Mouse (Mus musculus): ENCODE results near the gene Smc3.

Gene Smc3

GRCm38 (mm10) chr19:53599757-53600539, at the start of gene Smc3:
Gene Smc3, plus strand, starts transcription at chr19:53600398.
- DNase-seq (ENCODE audit: low spot score), result peak; percentile 99

- DNase-seq (ENCODE audit: low spot score), result no peak
Observed at GRCm38 (mm10) chr19:53550972-53551371, 49.2 kb upstream of the Smc3 start.

- DNase-seq (ENCODE audit: low spot score), result no peak
Observed at GRCm38 (mm10) chr19:53552216-53552786, 47.9 kb upstream of the Smc3 start.

GRCm38 (mm10) chr19:53552795-53553194, 47.4 kb upstream of the Smc3 start:
- DNase-seq (ENCODE audit: low spot score), result no peak

- no peak for DNase-seq (ENCODE audit: low spot score)
Observed at GRCm38 (mm10) chr19:53554402-53554801, 45.8 kb upstream of the Smc3 start.

GRCm38 (mm10) chr19:53554981-53555616, 45.1 kb upstream of the Smc3 start:
- no peak for DNase-seq (ENCODE audit: low spot score)

GRCm38 (mm10) chr19:53556841-53557240, 43.4 kb upstream of the Smc3 start:
- DNase-seq (ENCODE audit: low spot score), result no peak

- DNase-seq (ENCODE audit: low spot score), result no peak
Observed at GRCm38 (mm10) chr19:53557267-53557936, 42.8 kb upstream of the Smc3 start.

GRCm38 (mm10) chr19:53560436-53560835, 39.8 kb upstream of the Smc3 start:
- no peak for DNase-seq (ENCODE audit: low spot score)

GRCm38 (mm10) chr19:53564174-53564573, 36.0 kb upstream of the Smc3 start:
- DNase-seq (ENCODE audit: low spot score), result no peak

GRCm38 (mm10) chr19:53565565-53566277, 34.5 kb upstream of the Smc3 start:
- DNase-seq (ENCODE audit: low spot score), result no peak

- DNase-seq (ENCODE audit: low spot score), result no peak
Observed at GRCm38 (mm10) chr19:53567864-53568263, 32.3 kb upstream of the Smc3 start.

- no peak for DNase-seq (ENCODE audit: low spot score)
Observed at GRCm38 (mm10) chr19:53568553-53568952, 31.6 kb upstream of the Smc3 start.

GRCm38 (mm10) chr19:53571056-53571455, 29.1 kb upstream of the Smc3 start:
- DNase-seq (ENCODE audit: low spot score), result no peak

- no peak for DNase-seq (ENCODE audit: low spot score)
Observed at GRCm38 (mm10) chr19:53571501-53572428, 28.4 kb upstream of the Smc3 start.

- no peak for DNase-seq (ENCODE audit: low spot score)
Observed at GRCm38 (mm10) chr19:53572607-53573006, 27.6 kb upstream of the Smc3 start.

- no peak for DNase-seq (ENCODE audit: low spot score)
Observed at GRCm38 (mm10) chr19:53573151-53573550, 27.0 kb upstream of the Smc3 start.

- no peak for DNase-seq (ENCODE audit: low spot score)
Observed at GRCm38 (mm10) chr19:53574131-53574530, 26.1 kb upstream of the Smc3 start.

GRCm38 (mm10) chr19:53574546-53574945, 25.7 kb upstream of the Smc3 start:
- DNase-seq (ENCODE audit: low spot score), result no peak

GRCm38 (mm10) chr19:53575296-53576010, 24.7 kb upstream of the Smc3 start:
- no peak for DNase-seq (ENCODE audit: low spot score)
